Mouse (Mus musculus): ENCODE measurements around the gene Rab8b.

DNA sequence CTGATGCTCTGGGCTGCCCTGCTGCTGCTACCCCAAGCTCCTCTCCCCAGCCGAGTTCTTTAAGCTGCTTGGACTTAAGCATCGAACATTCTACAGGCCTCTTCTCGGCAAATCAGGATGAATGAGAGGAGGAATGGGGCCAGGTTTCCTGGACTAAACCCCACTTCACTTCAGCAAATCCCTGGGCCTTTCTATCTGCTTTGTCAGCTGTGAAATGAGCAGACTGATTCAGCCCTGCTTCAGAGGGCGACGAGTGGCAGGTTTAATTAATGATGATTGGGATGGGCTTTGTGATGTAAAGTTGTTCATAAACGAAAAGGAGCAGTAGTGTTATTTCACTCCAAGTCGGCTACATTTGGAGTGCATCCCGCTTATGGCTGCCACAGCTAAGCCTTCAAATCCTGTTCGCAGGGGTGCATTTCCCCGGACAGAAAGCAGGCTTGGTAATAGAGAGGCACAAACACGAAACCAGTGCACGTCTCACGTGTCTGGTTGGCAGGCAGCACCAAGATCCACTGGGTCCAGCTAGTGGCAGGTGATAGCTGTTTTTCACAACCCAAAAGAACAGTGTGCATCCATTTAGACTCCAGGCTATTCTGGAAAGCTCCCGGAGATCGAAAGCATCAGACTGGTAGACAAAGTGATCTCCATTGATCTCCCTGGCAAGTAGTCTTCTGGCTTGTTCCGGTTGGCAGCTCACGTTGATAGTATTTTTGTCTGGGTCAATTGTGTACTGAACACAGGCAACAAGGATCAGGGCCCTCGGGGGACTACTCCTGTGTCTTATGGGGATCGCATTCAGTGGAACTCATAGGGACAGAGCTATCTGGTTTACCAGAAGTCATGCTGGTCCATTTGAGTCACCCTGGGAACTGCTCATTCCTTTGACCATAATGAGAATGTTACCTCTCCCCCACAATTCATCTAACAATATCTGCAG lies 14.7 kb upstream of the Rab8b start:
- TF ChIP-seq CTCF (IDR thresholded peaks at IDR 0.05; ENCODE audit: low read depth, low read length) (no peak), GATA1 (IDR thresholded peaks at IDR 0.05; ENCODE audit: borderline replicate concordance, low read length) (no peak), POLR2AphosphoS5 (IDR thresholded peaks at IDR 0.05; ENCODE audit: insufficient replicate concordance, low read depth, low read length) (no peak), GATA2 (IDR thresholded peaks at IDR 0.05; ENCODE audit: borderline replicate concordance, low read depth, low read length) (no peak), TAL1 (conservative IDR thresholded peaks at IDR 0.05; ENCODE audit: low read depth, low read length) (no peak)

Measured in G1E (cell line).